Mouse (Mus musculus): ENCODE results near the gene Col18a1.
"Not testable (repeated sequence)": the region's sequence is repeated elsewhere in the genome, so short reads cannot be mapped to it uniquely, and the experiment has no call there.

The Col18a1 gene

DNA sequence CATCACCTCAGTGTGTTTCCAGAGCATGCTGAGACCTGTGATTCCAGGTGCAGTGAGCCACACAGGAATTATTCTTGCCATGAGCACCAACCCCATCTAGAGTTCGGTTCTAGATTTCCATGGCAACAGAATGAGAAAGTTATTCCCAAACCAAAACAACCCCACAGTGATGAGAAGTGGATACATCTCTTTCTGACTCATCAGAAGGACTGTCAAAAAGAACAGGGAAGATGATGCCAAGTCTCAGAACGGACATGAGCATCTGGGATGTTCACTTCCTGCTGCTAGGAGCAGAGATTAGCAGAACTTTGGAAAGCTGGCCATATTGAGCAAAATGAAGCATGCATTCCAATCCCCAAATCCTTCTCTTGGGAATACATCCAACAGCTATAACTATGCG is 13.8 kb upstream of the Col18a1 start:
- no peak for DNase-seq

DNA sequence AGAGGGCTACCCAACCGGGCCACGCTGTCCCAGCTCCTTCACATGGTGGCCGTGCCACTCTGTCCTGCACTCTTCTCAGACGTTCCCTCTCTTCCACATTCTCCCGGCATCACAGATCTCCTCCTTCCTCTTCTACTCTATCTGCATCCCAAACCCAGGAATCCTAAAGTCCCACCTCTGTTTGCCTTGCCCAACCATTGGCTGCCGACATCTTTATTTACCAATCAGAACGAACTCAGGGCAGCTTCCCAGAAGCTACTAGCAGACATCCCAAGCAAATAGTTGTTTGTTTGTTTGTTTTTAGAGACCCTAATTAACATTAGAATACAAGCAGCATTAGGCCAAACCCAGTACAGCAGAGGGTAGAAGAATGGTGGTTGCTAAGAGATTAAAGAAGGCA is 12.3 kb upstream of the Col18a1 start:
- no peak for DNase-seq

DNA sequence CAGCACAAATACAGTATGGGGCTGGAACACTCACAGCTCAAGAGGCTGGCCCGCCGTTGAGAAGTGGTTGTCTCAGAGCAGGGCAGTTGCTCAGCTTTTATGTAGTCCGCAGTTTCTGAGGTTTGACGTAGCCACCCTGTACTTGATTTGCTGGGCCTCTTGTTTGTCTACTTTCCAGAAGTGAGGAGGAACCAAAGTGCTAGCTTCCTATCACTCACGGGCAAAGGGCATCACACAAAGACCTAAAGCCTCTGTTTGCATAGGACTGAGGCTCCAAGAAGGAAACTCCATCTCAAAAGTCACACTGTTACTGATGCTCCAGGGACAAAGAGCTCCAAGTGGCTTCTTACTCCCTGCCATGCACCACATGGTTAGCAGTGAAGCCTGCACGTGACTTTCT is 4.1 kb upstream of the Col18a1 start:
- no peak for DNase-seq

DNA sequence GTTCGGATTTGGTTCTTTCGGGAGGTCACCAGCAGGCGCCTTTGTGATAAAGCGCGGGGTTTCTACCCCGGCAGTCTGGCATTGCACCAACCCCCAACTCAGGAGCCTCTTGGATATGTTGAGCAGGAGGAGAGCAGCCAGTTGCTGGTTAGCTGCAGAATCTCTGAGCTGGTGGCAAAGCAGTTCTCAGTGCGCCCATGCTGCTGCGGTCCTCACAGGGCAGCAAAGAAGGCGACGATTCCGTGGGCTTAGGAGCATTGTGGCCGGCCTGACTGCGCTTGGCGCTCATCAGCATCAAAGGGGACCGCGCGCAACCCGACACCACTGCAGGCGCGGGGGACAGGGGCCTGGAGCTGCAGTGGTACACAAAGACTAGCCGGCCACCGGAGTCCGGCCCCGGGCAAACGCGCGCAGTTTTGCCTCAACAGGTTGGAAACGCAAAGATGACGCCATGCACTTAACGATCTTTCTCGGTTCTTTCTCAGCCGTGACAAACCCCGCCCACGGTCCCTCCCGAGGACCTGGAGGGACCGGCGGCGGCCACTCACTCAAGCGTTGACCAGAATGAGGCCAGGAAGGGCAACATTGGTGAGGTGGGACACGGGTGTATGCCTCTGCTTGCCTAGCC is 916 bp downstream of the Col18a1 start:
- peak; percentile 28 to 34 for DNase-seq

DNA sequence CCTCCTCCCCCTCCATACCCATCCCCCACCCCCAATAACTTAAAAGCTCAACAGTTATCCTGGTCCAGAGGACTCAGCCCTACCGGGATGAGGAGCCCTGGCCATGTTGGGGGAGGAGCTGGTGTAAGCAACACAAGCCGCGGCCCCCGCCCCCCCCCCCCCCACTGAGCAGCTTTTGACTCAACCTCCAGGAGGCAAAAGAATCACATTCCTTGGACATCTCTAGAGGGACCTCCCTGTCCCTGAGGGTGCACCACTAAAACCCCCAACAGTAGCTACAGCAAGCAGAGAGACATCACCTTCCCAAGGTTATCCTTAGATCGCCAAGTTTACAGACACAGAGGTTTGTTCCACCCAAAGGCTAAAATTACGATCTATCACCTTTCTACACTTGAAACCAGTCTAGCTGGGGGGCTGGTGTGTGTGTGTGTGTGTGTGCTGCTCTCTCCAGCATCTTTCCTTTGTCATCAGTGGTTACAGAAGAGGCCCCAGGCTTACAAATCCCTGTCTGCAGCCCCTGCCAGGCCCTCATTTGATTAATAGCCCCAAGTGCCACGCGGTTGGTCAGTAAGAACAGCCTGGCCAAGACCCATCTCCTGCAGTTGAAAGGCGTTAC is 1.8 kb downstream of the Col18a1 start:
- no peak for DNase-seq

DNA sequence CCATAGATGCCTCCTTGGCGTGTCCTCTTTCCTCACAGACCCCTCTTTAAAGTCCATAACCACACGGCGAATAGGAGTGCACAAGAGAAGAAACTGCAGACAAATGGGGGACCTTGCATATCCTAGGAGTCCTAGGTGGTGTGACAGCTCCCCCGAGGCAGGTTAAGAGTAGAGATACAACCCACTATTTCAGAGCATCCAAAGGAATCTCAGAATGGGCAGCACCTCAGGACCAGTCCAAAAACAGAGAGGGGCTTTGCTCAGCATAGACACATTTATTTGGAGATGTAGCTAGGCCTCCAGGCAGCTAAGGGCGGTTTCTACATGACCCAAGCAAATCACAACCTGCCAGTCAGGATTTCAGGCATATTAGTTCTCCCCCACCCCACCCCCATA is 2.3 kb downstream of the Col18a1 start:
- no peak for DNase-seq

DNA sequence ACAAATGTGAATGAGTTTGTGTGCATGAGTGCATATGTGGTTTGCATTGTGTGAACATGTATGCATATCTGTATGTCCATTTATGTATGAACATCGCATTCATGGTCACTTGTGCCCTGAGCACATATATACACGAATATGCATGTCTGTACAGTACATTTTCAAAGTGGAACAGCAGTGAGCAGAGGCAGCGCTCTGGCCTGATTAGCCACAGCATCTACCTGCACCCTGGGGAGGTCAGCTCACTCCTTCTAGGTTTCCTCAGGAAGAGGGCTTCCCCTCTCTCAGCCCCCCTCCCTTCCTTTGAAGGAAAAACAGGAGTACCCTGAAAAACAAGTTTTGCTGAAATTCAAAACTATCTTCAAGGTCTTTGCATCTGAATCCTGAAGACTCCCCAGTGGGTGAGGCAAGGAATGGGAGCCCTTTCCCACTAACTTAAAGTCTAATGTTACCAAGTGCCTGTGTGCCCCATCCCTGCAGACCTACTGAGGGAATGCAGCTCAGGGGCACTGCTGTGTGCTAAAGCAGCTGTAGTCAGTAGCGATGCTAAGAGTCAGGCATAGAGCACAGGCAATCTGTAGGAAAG is 2.9 kb downstream of the Col18a1 start:
- DNase-seq: no peak

DNA sequence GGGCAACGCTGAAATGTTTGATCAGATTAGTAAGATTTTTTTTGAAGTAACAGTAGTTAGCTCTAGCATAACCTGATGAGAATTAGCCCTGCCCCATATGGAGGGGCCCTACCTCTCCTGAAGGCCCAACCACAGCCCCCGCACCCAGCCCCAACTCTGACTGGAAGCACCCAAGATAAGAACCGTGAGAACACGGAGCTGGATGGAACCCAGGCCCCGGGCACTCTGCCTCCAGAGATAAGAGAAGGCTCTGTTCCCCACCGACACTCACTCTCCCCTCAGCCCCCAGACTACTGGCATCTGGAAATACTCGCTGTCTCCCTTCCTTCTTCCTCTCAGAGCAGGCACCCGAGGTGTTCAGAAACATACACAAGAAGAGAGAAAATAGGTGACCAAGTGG is 6.8 kb downstream of the Col18a1 start:
- no peak for DNase-seq

DNA sequence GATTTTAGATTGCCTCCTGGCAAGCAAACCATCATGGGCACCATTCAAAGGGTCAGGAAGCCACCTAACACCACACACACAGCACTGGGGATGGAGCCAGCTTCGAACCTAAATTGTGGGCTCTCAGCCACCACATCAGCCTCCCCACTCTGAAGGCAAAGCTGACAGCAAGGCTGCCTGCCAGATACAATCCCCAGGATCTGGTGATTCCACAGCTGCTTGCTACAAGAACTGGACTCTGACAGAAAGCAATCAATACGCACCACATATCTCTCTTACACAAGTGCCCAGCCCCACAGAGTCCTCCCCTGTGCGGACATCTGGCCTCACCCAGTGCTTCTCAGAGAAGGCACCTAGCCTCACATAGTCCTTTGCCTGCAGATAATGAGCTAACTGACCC is 7.4 kb downstream of the Col18a1 start:
- DNase-seq: no peak

DNA sequence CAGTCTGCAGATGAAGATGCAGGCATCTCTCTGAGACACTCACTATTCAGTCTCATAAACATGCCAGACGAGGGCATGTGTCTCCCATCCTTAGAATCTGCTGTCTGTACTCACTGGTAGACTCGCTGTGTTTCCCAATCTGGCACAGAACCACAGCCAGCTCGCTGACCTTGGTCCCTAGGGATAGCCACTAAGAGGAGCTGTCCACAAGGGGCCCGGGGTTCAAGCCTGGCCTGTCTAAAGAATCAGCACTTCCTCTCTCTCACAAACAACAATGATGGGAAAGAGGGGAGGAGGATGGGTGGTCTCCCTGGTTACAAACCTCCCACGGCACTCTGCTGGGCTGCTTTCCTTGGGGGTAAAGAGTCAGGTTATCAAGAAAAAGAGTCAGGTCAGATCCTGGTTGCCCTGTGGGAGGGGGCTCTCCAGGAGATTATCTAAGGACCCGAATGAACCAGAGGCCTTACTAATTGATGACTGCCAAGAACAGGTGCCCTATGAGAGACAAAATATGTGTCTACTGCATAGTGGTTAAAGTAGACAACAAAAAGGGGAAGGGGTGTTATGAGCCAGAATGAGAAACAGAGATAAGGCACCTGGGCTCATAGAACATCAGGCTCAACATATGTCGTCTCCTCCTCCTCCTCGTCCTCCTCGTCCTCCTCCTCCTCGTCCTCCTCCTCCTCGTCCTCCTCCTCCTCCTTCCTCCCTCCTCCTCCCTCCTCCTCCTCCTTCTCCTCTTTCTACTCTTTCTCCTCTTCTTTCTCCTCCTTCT is 8.9 kb downstream of the Col18a1 start:
- no peak for DNase-seq

DNA sequence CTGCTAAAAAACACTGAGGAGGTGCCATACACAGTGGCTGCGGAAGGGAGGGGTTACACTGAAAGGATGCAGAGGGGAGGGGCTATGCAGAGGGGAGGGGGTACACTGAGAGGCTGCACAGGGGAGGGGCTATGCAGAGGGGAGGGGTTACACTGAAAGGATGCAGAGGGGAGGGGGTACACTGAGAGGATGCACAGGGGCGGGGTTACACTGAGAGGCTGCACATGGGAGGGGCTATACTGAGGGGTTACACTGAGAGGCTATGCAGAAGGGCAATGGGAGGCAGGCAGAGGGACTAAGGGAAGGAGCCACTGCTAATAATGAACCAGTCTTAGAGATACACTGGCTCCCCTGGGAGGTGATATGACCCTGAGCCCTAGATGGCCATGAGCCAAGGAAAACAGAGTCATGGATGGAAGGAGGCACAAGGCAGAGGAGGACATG is 14.1 kb downstream of the Col18a1 start:
- peak in 1 of 2 experiments; percentile 30 for DNase-seq

DNA sequence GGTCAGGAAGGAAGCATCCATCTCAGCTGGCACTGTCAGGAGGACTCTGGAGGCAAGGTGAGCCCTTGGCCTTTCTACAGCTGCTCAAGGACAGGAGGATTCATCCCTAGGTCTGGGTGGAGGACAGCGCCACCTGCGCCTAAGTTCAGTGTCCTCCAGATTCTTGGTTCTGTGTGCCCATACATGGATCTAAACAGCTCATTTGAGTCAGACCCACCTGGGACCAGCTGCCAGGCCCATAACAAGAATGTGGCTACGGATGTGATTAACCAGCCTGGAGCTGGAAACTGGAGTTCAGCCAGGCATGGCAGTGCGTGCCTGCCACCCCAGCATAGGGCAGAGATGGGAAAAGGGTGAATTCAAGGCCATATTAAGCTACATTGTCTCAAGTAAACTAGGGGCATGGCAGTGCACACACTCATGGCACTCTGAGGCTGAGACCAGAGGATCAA is 14.8 kb downstream of the Col18a1 start:
- no peak for DNase-seq

DNA sequence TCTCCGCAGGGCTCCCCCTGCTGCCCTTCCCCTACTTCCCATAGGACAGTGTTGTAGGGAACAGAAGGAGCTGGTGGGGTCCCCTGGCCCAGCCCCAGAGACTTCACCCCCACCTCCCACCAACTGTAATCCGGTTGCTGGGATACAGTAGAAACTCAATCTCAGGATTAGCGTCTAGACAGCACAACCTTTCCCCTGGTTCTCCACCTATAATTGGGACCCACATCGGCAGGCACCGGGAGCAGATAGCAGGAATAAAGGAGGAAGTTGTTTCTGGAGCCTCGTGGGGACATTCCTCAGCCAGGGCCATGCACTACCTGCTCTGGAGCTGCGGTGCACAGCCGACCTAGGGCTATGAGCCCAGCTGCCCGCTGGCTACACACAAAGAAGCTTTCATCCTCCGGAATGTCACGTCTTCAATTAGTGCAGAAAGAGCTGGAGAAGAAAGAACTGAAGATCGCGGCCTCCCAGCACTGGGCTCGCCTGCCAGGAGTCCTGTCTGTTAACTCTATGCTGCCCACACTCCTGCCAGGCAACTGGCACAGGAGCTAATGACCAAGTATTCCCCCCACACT is 15.3 kb downstream of the Col18a1 start:
- DNase-seq: no peak

DNA sequence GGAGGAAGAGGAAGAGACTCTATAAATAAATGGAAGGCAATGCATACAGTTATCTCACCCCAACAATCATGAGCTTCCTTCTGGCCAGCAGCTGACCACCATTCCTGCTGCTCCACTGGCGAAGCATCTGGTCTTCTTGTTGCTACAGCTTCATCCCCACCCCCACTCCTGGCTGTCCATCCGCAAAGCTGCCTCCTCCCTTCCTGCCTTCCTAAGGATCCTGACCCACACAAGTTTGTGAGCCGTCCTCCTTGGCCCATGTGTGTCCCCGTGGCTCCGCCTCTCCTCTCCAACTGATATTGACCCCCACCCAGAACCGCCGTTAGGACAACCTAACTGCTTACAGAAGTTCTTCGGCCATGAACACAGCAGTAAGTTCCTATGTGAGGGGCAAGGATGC is 16.3 kb downstream of the Col18a1 start:
- DNase-seq: no peak

DNA sequence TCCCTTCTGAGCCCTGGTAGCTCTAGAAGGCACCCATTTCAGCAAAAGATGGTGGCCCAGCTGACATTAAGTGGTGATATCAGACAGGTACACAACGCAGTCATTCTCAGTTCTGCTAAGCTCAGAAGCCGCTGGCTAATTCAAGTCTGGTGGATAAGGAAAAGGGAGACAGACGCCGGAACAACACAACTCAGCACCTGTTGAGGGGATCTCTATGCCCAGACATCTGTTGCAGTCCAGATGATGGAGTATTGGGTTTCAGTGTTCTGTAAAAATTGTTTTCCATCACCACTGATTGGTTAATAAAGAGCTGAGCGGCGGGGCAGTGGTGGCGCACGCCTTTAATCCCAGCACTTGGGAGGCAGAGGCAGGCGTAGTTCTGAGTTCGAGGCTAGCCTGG is 18.8 kb downstream of the Col18a1 start:
- DNase-seq: no peak

DNA sequence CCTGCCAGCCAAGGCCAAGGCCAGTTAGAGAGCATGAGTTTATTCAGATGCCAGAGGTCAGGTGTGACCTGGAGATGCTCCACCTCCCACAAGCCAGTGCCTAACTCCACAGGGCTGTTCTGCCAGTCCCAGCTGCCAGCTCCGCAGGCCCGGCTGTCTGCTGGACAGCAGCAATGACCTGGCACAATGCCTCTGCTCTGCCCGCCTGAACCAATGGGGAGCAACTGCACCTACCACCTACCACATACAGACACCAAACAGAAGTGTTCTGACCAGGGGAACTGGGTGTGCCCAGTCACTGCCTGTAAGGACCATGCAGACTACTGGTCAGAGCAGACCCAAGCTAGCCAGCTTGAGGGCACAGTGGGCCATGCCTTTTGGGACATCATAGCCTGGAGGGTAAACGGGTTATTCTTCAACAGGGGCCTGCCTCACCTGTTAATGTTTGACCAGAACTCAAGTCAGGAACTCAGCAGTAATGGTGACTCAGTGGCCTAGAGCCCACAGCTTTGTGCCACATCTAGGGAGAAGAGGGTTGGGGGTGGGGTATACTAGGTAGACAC is 19.4 kb downstream of the Col18a1 start:
- DNase-seq: peak in 1 of 2 experiments; percentile 67

DNA sequence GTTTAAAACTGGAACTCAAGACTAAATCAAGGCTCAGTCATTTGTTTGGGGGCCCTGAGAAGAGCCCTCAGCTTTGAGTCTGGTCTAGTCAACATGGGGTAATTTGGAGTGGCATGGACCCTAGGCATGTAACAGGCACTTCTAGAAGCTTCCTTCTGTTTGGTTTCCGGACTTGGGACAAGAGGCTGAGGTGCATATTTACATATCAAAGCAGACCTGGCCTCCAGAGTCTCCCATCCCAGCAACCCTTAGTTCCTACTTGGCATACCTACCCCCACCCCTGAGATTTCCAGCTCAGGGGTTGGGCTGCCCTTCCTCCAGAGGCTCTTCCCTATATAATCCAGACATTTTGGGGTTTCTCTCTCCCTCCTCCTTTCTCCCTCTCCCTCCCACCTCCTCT is 20.4 kb downstream of the Col18a1 start:
- no peak for DNase-seq

DNA sequence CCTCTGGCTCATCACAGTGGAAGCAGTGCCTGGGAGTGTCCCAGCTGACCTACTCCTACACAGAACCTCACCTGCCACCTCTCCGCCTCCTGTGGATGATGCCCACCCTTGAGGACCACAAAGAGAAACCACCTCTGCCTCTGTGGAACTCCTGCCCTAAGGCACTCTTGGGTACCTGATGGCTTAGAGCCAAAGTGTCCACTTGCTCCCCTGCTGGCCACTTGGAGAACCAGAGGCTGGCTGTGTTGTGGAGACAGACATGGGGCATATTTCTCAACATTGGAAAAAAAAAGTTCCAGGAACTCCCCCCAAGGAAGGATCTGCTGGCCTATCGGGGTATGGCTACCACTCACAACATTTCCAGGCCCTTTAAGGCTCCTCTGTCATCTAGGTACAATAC is 22.0 kb downstream of the Col18a1 start:
- peak; percentile 68 to 73 for DNase-seq

DNA sequence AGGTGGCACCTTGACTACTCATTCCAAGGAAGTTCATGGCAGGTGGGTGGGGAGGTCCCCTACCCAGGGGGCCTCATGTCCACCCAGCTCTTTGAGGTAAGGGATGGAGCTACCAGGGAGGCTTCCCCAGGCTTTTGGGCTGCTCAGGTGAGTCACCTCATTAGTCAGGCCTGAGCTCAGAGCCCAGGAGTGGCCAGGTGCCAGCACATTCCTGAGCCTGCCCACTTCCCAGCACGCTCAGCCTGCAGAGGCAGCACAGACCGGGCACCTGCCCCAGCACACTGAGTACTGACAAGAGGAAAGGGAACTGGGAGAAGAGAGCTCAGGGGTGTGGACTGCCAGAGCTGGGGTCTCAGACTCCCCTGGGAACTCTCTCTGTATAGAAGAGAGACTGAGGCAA is 24.0 kb downstream of the Col18a1 start:
- peak; percentile 77 to 88 for DNase-seq

DNA sequence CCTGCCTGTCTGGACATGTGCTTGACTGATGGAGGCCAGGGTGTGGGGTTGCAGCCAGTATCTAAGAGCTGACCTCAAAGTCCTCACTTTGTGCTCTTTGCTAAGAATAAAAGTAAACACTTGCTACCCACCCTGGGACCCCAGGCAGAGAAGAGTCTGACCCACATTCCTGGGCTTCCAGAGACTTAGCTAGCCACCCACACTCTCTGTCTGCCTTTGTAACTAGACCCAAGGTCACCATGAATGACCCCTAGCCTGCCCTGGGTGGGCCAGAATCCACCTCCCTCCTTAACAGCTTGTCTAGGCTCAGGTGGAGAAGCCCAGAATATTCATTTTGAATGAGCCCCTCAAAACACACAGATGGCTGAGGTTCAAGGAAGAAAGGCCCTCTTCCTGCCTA is 28.0 kb downstream of the Col18a1 start:
- DNase-seq: no peak

DNA sequence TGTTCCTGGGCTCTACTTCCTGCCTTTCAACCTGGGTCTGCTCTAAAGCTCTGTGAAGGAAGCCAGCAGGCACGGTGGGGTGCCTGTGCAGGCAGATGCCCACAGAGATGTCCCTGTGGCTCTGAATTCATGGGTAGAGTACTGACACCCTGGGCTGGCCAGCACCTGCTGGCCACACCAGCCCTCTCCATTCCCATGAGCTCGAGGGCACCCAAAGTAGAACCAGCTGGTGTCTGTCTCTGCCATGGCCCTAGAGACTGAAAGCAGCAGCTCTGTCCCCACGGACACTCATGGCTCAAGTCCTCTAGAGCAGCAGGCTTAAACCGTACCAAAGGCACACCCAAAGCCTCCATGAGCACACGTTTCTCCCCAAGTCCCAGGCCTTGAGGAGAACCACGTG is 30.1 kb downstream of the Col18a1 start:
- no peak for DNase-seq

DNA sequence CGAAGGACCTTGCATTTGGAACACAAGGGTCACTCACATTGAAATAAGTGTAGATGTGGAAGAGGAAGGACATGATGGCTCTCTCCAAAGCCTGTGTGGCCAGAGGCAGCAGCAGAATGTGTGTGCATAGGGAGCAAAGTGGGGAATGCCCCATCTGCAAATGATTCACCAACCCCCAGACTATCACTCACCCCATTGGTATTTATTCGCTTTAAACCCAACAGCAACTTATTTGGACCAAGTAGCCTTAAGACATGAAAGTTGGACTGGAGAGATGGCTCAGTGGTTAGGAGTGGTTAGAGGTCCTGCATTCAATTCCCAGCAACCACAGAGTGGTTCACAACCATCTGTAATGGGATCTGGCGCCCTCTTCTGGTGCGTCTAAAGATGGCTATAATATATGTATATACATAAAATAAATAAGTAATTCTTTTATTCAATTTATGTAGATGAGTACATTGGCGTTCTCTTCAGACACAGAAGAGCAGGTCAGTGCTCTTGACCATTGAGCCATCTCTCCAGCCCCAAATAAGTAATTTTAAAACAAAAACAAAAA is 31.0 kb downstream of the Col18a1 start:
- DNase-seq: no peak

DNA sequence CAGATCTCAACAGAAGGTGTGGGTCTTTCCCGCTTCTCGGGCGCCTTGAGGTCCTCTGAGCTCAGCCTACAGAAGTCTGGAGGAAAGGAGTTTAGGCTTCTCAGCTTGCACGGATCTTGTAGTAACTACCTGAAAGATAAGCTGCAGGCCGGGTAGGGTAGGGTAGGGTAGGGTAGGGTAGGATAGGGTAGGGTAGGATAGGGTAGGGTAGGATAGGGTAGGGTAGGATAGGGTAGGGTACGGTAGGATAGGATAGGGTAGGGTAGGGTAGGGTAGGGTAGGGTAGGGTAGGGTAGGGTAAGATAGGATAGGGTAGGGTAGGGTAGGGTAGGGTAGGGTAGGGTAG is 31.6 kb downstream of the Col18a1 start:
- DNase-seq: not testable (repeated sequence)

All from lung, postnatal 4 days (tissue).